Mouse (Mus musculus) kidney, embryonic 15.5 days (tissue): ENCODE data around the gene Myoc. TPM values are rescaled to one million over a fixed set of nuclear protein-coding genes. Genes with fewer than 3 reads are reported as not detected.
"Not testable (repeated sequence)": the region's sequence is repeated elsewhere in the genome, so short reads cannot be mapped to it uniquely, and the experiment has no call there.

ENCODE experiments used
- ATAC-seq: fragments of 200-750 bp; cut with Nextera tagmentation; replicated peaks from 2 replicates; pipeline ENCODE4 v1.8.0; 2017; ENCODE audit warnings: moderate TSS enrichment; ENCODE audit not compliant: low FRiP score
- H3K27ac ChIP-seq: fragments of 300-500 bp; sonication (generic); 2 replicates; pipeline ENCODE4 v1.5.1; 2015; ENCODE audit warnings: mild to moderate bottlenecking, inconsistent platforms
- H3K27me3 ChIP-seq: fragments of 300-500 bp; sonication (generic); 2 replicates; pipeline ENCODE4 v1.6.1; 2015; ENCODE audit warnings: inconsistent platforms
- H3K36me3 ChIP-seq: fragments of 300-500 bp; sonication (generic); 2 replicates; pipeline ENCODE4 v1.6.1; 2015; ENCODE audit warnings: inconsistent platforms
- H3K4me1 ChIP-seq: fragments of 300-500 bp; sonication (generic); 2 replicates; pipeline ENCODE4 v1.6.1; 2015; ENCODE audit warnings: inconsistent platforms
- H3K4me2 ChIP-seq: fragments of 300-500 bp; sonication (generic); 2 replicates; pipeline ENCODE4 v1.6.1; 2015; ENCODE audit warnings: moderate library complexity, mild to moderate bottlenecking, inconsistent platforms
- H3K4me3 ChIP-seq: fragments of 300-500 bp; sonication (generic); replicated peaks from 2 replicates; pipeline ENCODE4 v1.5.1; 2015; ENCODE audit warnings: mild to moderate bottlenecking, inconsistent platforms
- H3K9ac ChIP-seq: fragments of 300-500 bp; sonication (generic); 2 replicates; pipeline ENCODE4 v1.6.1; 2015; ENCODE audit warnings: mild to moderate bottlenecking, inconsistent platforms
- H3K9me3 ChIP-seq: fragments of 300-500 bp; sonication (generic); replicated peaks from 2 replicates; pipeline ENCODE4 v1.6.1; 2016; ENCODE audit warnings: inconsistent platforms
- WGBS: fragments of 180-500 bp; shearing (Covaris S2); methylation state at CpG from one replicate; pipeline ENCODE4 v1.1.7; 2015; ENCODE audit warnings: mixed read lengths; 5-methylcytosine and 5-hydroxymethylcytosine counted together
- polyA plus RNA-seq: library from polyadenylated mRNA; unstranded; fragments of >200 nt; fragmentation: Nextera tagmentation; extraction: Ambion mirVana; gene quantifications from 2 replicates; pipeline ENCODE4 v1.2.1, GENCODE M21; 2015

Gene Myoc
- polyA plus RNA-seq, 1 experiment from 2014 or later: 0.47 TPM

- H3K36me3 ChIP-seq: no peaks in the 10 kb centered on the region
Measured at GRCm38 (mm10) chr1:162625229-162625628, 13.7 kb upstream of the Myoc start.

DNA sequence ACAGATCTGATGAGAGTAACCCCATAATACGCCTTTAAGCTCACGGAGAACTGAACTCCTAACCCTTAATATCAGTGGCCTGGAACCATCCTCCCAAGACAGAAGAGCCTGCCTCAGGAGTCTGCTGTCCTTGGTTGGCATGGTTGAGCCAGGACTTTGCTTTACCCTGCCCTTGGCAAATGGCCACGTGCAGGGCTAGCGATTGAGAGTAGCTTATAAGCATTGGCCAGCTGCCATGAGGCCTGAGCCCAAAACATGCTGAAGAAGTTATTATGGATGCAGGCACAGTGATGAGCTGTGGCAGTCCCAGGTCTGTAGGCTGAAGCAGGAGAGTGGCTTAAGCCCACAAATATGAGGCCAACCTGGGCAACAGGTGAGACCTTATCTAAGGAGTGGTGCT lies 11.1 kb upstream of the Myoc start:
- not testable (repeated sequence) for H3K27me3 ChIP-seq, H3K36me3 ChIP-seq, ATAC-seq, H3K9ac ChIP-seq, H3K4me1 ChIP-seq, H3K27ac ChIP-seq, H3K4me2 ChIP-seq, H3K9me3 ChIP-seq, H3K4me3 ChIP-seq
- WGBS: 89% methylated on average over 4 of the region's 4 CpGs

More at GRCm38 (mm10) chr1:162625229-162625628, 13.7 kb upstream of the Myoc start:
- no peak overlapping the region for H3K4me3 ChIP-seq
- ATAC-seq: no peak
- H3K4me1 ChIP-seq: no peaks in the 10 kb centered on the region
- H3K27ac ChIP-seq: no peak overlapping the region
- H3K9ac ChIP-seq: no peak overlapping the region
- 62% methylated on average over 7 of the region's 7 CpGs for WGBS
- no peaks in the 10 kb centered on the region for H3K9me3 ChIP-seq
- H3K27me3 ChIP-seq: no peaks in the 10 kb centered on the region
- no peak overlapping the region for H3K4me2 ChIP-seq

DNA sequence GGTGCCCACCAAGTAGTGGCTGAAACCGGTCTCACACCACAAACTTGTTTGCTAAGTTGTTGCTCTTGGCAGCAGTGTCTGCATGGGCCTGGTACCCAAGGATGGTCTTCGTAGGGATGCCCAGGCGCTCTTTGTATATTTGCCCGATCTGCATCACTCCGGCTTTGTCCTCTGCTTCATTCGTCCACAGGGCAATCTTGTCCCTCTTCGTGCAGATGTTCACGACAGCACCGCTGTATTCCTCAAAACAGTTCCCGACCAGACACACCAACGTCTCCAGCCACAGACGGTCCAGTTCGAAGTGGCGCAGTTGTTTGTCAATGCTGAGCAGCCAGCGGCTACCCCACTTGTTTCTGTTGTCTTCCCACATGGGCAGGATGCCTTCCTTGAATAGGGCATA lies 10.6 kb upstream of the Myoc start:
- not testable (repeated sequence) for ATAC-seq, H3K27ac ChIP-seq, H3K9ac ChIP-seq, H3K4me1 ChIP-seq, H3K9me3 ChIP-seq, H3K36me3 ChIP-seq, H3K4me2 ChIP-seq, H3K27me3 ChIP-seq, H3K4me3 ChIP-seq
- 94% methylated on average over 15 of the region's 15 CpGs for WGBS

DNA sequence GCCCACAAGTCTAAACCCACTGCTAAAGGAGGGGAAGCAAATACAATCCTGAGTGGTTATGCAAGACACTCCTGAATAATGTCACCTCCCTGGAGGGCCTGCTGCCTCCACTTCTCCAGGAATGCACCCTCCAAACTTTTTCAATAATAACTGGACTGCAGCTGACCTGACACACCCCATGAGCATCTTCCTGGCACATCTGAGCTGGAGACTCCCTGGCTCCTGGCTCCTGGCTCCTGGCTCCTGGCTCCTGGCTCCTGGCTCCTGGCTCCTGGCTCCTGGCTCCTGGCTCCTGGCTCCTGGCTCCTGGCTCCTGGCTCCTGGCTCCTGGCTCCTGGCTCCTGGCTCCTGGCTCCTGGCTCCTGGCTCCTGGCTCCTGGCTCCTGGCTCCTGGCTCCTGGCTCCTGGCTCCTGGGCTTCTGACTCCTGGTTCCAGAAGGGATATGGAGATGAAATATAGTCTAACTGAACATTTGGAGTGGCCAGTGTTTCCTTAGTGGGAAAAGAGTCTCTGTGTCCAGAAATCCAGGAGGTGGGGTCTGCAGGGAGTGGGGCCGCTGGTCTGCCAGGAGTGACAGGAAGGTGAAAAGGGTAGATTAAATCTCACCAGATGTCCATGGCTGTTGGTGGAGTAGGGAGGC lies 3.5 kb upstream of the Myoc start:
- ATAC-seq: not testable (repeated sequence)
- WGBS: 30% methylated on average over 1 of the region's 1 CpGs

GRCm38 (mm10) chr1:162636516-162636915 lies 2.4 kb upstream of the Myoc start:
- Histone ChIP-seq H3K27me3 (no peaks in the 10 kb centered on the region), H3K4me2 (no peak overlapping the region), H3K4me3 (no peak overlapping the region), H3K27ac (no peak overlapping the region), H3K9me3 (no peaks in the 10 kb centered on the region; the same call in 1 of the 2 replicates), H3K9ac (no peak overlapping the region), H3K36me3 (no peaks in the 10 kb centered on the region), H3K4me1 (0 out of 2 replicates have a peak, but pooled peaks cover 4% of the 10 kb centered on the region)
- 54% methylated on average over 3 of the region's 3 CpGs for WGBS
- no peak for ATAC-seq

More for the DNA sequence above, 3.5 kb upstream of the Myoc start:
- not testable (repeated sequence) for H3K27ac ChIP-seq, H3K9me3 ChIP-seq, H3K4me3 ChIP-seq, H3K27me3 ChIP-seq, H3K36me3 ChIP-seq, H3K4me1 ChIP-seq, H3K9ac ChIP-seq, H3K4me2 ChIP-seq

DNA sequence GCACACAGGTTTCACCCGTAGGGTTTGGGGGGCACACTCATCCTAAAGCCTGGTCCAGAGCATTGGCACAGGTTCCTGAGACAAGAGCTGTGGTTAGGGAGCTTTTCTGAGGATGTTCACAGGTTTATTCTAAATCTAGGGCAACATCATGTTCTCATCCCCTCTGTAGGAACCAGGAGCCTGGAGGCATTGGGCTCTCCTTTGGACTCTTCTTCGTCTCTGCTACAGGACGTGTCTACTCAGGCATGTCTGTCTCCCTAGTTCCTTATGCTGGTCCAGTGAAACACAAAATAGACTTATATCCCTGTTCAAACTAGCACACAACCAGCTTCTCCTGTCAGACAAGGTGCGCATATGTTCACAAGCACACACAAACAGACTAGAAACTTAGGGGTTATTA lies 420 bp upstream of the Myoc start:
- 0 out of 2 replicates have a peak, but pooled peaks cover 4% of the 10 kb centered on the region for H3K4me1 ChIP-seq
- 85% methylated on average over 4 of the region's 4 CpGs for WGBS
- no peaks in the 10 kb centered on the region for H3K36me3 ChIP-seq
- no peak overlapping the region for H3K9ac ChIP-seq
- ATAC-seq: no peak
- no peak overlapping the region for H3K4me3 ChIP-seq
- H3K9me3 ChIP-seq: no peaks in the 10 kb centered on the region; the same call in 1 of the 2 replicates
- no peaks in the 10 kb centered on the region for H3K27me3 ChIP-seq
- H3K4me2 ChIP-seq: no peak overlapping the region
- no peak overlapping the region for H3K27ac ChIP-seq

GRCm38 (mm10) chr1:162639861-162640260 lies 906 bp downstream of the Myoc start:
- Histone ChIP-seq H3K9me3 (no peaks in the 10 kb centered on the region), H3K9ac (no peak overlapping the region)
- WGBS: 89% methylated on average over 1 of the region's 1 CpGs

GRCm38 (mm10) chr1:162642591-162642990 lies 3.6 kb downstream of the Myoc start:
- Histone ChIP-seq H3K36me3 (no peaks in the 10 kb centered on the region), H3K9ac (no peak overlapping the region), H3K27me3 (no peaks in the 10 kb centered on the region), H3K27ac (no peak overlapping the region), H3K9me3 (no peaks in the 10 kb centered on the region), H3K4me1 (no peaks in the 10 kb centered on the region), H3K4me3 (no peak overlapping the region), H3K4me2 (no peak overlapping the region)
- WGBS: 76% methylated on average over 3 of the region's 3 CpGs
- ATAC-seq: no peak

More at GRCm38 (mm10) chr1:162639861-162640260, 906 bp downstream of the Myoc start:
- Histone ChIP-seq H3K4me1 (0 out of 2 replicates have a peak, but pooled peaks cover 4% of the 10 kb centered on the region), H3K27me3 (no peaks in the 10 kb centered on the region), H3K27ac (no peak overlapping the region), H3K4me2 (no peak overlapping the region), H3K36me3 (no peaks in the 10 kb centered on the region), H3K4me3 (no peak overlapping the region)
- ATAC-seq: no peak

DNA sequence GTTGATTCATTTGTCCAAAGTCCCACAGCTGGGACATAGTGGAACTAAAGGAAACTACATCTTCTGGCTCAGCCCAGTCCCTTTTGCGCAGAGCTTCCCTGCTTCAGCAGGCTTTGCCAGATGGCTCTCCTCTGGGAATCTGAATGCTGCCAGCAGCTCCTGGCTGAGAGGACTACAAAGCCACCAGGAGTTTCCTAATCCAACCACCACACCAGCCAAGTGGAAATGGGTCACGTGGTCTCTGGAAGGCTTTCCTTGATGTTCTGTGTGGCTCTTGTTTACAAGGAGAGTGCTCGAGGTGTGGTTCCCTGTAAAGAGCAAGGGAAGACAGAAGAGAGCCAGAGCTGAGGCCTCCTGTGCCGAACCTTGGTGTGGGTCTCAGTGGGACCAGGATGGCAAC lies 4.8 kb downstream of the Myoc start:
- Histone ChIP-seq H3K9me3 (no peaks in the 10 kb centered on the region), H3K36me3 (no peaks in the 10 kb centered on the region), H3K4me1 (no peaks in the 10 kb centered on the region), H3K9ac (no peak overlapping the region), H3K27me3 (no peaks in the 10 kb centered on the region), H3K4me3 (no peak overlapping the region), H3K4me2 (no peak overlapping the region), H3K27ac (no peak overlapping the region)
- WGBS: 51% methylated on average over 4 of the region's 4 CpGs
- ATAC-seq: no peak

- H3K36me3 ChIP-seq: no peaks in the 10 kb centered on the region
- ATAC-seq: no peak
- no peak overlapping the region for H3K4me3 ChIP-seq
- H3K9ac ChIP-seq: no peak overlapping the region
- H3K9me3 ChIP-seq: no peaks in the 10 kb centered on the region
- H3K27ac ChIP-seq: no peak overlapping the region
- H3K4me2 ChIP-seq: no peak overlapping the region
- 85% methylated on average over 10 of the region's 10 CpGs for WGBS
- H3K4me1 ChIP-seq: no peaks in the 10 kb centered on the region
- H3K27me3 ChIP-seq: no peaks in the 10 kb centered on the region
Measured at GRCm38 (mm10) chr1:162646083-162646686, 7.2 kb downstream of the Myoc start.

DNA sequence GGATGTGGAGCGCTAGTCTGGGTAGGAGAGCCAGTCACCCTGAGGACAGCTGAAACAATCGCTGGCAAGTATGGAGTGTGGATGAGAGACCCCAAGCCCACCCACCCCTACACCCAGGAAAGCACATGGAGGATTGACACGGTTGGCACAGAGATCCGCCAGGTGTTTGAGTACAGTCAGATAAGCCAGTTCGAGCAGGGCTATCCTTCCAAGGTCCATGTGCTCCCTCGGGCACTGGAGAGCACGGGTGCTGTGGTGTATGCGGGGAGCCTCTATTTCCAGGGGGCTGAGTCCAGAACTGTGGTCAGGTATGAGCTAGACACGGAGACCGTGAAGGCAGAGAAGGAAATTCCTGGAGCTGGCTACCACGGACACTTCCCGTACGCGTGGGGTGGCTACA lies 9.5 kb downstream of the Myoc start:
- H3K27ac ChIP-seq: no peak overlapping the region
- H3K4me2 ChIP-seq: no peak overlapping the region
- H3K4me1 ChIP-seq: no peaks in the 10 kb centered on the region
- no peak overlapping the region for H3K9ac ChIP-seq
- H3K9me3 ChIP-seq: no peaks in the 10 kb centered on the region
- H3K4me3 ChIP-seq: no peak overlapping the region
- WGBS: 88% methylated on average over 14 of the region's 14 CpGs
- ATAC-seq: no peak
- no peaks in the 10 kb centered on the region for H3K27me3 ChIP-seq
- H3K36me3 ChIP-seq: no peaks in the 10 kb centered on the region

- no peaks in the 10 kb centered on the region for H3K4me1 ChIP-seq
- no peak within 1 kb of the TSS for H3K4me3 ChIP-seq
- H3K9ac ChIP-seq: no peak within 1 kb of the TSS
- H3K27ac ChIP-seq: no peak within 1 kb of the TSS
- no peak for ATAC-seq
- H3K27me3 ChIP-seq: no peaks in the 10 kb centered on the region
- no peaks in the 10 kb centered on the region for H3K36me3 ChIP-seq
- 87% methylated on average over 7 of the region's 7 CpGs for WGBS
- no peaks in the 10 kb centered on the region for H3K9me3 ChIP-seq
- no peak within 1 kb of the TSS for H3K4me2 ChIP-seq
Measured at GRCm38 (mm10) chr1:162658119-162658518, 19.2 kb downstream of the Myoc start, which contains the start of gene Myocos. Myocos (minus strand) TSS chr1:162658219.
